Mouse (Mus musculus) cerebellum, adult (tissue): ENCODE data around the gene Thsd7b.
"Not testable (repeated sequence)": the region's sequence is repeated elsewhere in the genome, so short reads cannot be mapped to it uniquely, and the experiment has no call there.

ENCODE experiments used
- ATAC-seq: cut with Nextera tagmentation; 2 replicates; pipeline ENCODE4 v1.9.2; 2017; ENCODE audit warnings: mild to moderate bottlenecking, moderate library complexity, mixed read lengths; ENCODE audit not compliant: insufficient number of reproducible peaks, low FRiP score, low TSS enrichment

Thsd7b gene

GRCm38 (mm10) chr1:129619440-129620301, 346.6 kb downstream of the Thsd7b start:
- no peak for ATAC-seq

GRCm38 (mm10) chr1:129624519-129624918, 351.4 kb downstream of the Thsd7b start:
- no peak for ATAC-seq

DNA sequence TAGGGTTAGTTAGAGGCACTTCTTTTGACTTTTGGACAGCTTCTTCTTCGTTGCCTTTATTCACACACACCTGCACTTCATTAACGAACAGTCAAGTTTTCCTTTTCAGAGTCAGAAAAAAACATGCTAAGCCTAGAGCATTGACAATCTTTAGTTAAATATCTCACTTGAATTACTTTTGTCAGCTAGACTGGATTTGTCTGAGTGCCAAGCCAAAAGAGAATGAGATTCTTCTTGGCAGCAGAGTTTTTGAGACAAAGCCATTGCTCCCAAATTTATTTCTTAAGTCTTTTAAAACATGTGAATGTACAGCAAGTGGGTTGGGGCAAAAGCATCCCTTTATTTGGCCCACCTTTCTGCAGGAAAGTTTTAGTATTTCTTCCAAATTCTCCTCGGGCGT, 362.0 kb downstream of the Thsd7b start:
- ATAC-seq, result no peak

- no peak for ATAC-seq
Measured at GRCm38 (mm10) chr1:129644252-129644861, 371.3 kb downstream of the Thsd7b start.

GRCm38 (mm10) chr1:129651448-129651847, 378.3 kb downstream of the Thsd7b start:
- not testable (repeated sequence) for ATAC-seq

DNA sequence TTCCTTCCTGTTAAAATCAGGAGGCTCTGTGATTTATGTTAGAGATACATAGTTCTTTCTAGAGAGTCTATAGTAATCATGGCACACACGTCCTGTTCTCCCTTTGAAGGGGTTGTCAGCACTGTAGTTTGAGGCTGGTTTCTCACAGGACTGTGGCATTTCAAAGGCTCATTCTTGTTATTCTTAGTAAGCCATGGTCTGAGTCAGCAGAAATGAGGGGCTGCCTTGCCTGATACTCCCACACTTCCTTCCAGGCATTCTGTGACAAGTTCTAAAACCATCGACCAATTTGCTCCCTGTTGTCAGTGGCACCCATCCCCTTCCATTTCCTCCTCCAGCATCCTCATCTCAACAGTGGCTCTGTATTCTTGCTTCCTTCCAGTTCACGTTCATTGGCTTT, 384.9 kb downstream of the Thsd7b start:
- ATAC-seq, result no peak

GRCm38 (mm10) chr1:129675878-129676277, 402.8 kb downstream of the Thsd7b start:
- ATAC-seq, result no peak

DNA sequence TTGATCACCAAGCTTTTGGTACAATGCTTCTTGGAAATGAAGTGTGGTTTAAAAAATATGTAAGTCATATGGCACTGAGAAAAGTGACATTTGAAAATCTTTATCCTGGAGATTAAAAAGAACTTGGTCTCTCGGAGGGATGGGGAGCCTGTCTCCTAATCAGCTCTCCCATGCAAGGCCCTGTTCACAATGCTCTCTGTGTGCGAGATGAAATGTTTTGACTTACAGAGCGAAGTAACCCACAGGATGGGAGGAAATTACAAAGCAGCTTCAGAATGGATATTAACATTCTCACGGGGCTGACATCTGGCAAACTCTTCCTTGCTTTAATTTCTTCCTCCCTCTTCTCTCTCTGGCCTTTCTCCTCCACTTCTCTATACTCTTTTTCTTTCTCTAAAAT, 405.7 kb downstream of the Thsd7b start:
- no peak for ATAC-seq

DNA sequence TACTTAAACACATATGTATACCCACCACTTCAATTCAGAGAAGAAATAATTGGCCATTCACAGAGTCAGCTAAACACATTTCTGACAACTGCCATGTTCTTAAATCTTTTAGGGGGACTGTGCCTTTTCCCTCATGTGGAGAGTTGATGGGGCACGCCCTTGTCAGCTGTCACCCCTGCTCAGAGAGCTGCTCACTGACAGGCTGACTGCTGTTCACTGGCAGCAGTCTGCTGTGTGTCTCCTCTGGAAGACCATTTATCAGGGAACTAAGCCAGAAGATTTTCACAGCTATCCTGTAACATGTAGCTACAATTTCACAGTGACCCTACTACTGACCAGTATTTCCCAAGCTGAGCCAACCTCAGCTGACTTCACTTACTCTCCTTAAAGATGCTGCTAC, 432.6 kb downstream of the Thsd7b start:
- ATAC-seq, result no peak

DNA sequence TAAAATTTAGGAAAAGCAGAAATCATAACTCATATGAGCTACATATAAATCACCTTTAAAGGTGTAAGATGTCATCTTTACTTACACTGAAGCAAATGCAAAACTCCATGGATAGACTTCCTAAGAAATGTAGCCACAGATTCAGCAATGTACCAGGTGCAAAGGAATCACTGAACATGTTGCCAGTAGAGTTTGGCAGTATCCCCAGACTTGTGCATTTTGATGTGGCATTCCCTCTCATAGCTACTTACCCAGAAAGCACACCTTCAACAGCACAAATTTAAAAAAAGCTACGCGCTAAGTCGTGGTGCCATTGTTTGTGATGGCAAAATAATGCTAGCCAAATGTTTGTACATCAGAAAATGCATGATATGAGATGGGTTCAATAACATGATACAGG, 439.6 kb downstream of the Thsd7b start:
- ATAC-seq, result no peak

GRCm38 (mm10) chr1:129713571-129713970, 440.5 kb downstream of the Thsd7b start:
- ATAC-seq, result no peak

GRCm38 (mm10) chr1:129719592-129719991, 446.5 kb downstream of the Thsd7b start:
- no peak for ATAC-seq

GRCm38 (mm10) chr1:129731991-129732390, 458.9 kb downstream of the Thsd7b start:
- ATAC-seq, result no peak

DNA sequence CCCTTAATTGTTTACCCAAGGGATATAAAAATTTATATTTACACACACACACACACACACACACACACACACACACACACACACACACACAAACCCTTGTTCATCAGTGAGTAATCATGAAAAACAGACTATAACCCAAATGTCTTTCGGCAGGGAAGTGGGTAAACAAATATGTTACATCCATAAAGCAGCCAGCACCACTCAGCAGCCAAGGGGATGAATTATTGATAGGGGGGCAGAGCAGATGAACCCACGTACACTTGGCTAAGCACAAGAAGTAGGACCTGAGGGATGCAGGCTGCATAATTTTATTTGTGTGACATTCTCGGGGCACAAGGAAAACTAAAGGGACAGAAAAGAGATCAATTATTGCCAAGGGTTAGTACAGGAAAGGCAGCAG, 474.5 kb downstream of the Thsd7b start:
- ATAC-seq, result no peak

DNA sequence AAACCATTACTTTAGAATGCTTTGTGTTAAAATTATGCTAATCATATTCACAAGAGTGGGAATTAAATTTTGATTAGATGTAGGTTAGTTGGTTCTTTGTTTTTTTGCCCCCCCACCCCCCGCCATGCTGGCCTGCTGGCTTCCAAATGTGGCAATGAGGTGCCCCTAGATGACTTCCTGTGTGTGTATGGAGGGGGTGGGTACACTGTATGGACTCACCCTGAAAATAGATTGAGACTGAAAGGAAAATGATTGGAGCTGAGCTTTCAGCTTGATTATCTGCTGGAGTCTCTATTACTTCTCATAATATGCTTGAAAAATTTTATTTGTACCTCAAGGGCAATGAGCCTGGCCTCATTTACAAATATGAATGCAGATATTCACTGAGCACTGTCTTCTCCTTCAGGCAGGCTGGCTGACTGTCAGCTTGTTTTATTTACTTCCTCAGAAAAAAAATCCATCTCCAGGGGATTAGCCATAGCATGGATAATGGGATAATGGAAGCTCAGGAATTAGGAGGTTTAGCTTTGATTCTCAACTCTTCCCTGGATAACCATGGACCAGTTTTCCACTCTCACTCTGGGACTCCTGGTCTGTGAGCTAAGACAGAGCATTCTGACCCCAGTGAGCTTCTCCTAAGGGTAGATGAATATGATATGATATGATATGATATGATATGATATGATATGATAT, 483.6 kb downstream of the Thsd7b start:
- no peak for ATAC-seq

DNA sequence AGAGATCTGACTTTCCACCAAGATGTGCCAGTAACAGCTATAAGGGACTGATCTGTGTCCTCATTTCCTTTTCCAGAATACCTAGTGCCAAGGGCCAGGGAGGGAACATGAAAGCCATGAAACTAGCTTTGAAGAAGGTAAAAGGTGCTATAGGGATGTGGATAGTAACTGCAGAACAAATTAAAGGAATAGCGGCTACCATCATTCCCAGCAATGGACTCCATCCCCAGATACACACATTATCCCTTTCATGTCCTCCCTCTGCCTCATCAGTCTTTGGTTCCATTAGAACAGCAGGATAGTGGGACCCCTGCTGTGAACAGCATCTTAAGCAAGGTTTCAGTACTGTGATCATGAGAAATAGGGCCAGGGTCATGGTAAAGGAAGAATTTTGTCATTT, 485.9 kb downstream of the Thsd7b start:
- no peak for ATAC-seq

DNA sequence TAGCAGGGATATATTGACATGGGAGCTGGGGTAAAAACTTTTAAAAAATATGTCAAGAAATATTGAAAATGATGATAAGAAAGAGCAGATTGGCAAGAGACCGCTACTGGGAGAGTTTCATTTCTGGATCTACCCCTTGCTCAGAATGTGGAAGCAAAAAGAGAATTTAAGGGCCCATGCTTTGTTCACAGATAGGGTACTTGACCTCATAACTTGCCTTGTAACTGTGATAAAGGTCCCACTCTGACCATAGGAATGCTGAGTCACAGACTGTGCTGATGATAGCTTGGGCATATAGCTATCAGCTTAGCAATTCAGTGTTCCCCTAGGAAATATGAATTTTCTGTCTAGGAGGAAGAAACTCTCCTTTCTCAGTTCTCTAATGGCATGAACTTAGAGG, 488.1 kb downstream of the Thsd7b start:
- no peak for ATAC-seq

- ATAC-seq, result no peak
Measured at GRCm38 (mm10) chr1:129764748-129765147, 491.6 kb downstream of the Thsd7b start.

GRCm38 (mm10) chr1:129777055-129777454, 504.0 kb downstream of the Thsd7b start:
- no peak for ATAC-seq

DNA sequence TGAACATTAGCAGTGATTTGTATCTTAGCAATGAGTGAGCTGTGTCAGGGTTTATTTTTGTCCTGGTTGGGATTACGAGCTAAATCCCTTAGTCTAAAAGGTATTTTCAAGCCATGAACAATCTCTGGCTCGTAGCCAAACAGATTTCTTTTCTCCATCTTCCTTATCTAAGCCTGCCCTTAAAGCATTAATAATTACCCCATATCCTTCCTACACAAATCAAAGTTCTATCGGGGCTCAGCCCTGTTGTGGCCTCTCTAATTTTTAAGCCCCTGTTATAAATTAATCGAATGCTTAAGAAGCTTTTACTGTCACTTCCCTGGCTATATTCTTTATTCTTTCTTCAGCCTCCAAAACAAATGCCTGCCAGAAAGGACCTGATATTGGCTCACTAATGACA, 506.4 kb downstream of the Thsd7b start:
- no peak for ATAC-seq

DNA sequence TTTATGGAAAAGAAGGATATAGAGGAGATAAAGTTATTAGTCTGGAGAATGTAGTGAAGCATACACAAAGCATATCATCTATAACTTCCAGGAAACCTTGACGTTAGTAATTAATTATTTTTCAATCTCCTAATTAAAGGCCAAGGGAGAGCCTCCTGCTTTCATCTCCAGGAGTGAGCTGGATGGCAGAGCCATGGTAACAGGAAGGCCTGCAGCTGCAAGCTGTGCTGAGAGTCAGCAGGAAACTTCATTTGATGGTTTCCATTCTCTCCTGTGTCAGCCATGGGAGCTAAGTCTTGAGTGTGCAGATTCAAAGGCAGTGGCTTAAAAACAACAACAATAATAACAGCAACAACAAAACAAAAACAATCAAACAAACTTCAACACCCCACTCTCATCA, 507.5 kb downstream of the Thsd7b start:
- ATAC-seq, result no peak
